In the genomic region with DNA sequence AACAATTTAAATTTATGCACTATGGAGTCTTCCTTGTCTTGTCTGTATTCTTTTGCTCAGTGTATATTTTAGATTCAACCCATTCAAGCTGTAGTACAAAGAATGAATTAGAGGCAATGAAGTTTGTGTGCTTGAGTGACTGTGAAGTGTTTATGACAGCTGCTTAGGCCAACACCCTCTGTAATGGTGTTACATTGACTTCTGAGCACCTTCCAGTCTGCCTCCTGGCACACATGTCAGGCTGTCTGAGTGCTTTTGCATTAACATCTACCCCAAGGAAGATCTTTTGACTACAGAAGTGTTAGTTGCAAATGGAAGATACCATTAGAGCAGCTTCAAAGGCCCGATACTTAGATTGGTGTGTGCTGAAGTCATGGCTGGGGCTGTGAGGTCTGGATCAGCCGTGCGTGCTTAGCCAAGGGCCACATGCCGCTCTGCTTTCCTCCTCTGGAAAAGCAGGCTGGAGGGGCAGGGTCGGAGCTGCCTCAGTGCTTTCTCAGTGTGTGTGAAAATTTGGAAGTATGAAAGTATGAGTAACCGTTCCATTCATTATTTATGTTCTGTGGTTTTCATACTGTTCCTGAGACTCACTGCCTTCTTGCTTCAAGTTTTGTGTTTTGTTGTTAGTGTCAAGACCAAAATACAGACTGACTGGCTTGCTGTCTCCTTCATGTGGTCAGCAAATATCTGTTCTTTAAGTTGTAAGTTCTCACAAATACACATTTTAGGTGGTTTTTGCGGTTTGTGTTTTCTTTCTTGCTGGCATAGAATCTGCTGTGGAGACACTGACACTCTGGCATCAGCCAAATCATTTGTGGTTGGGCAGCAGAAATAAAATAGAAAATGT, we compare ENCODE assay signal across 24 mouse cellular contexts. TPM values are rescaled to one million over a fixed set of nuclear protein-coding genes. Genes with fewer than 3 reads are reported as not detected.
A peak's percentile ranks its signal among the peaks of the same experiment; 100 is the strongest.
DNase-seq lines count a peak whose midpoint lies in the region; ATAC-seq and TF ChIP-seq lines count a peak whose summit lies in the region.
"Had no signal": no experiment of that assay in that cellular context is flagged by ENCODE, and none has a peak within 500 bp of the region (broad histone marks: within the 10 kb centered on the region; RNA-seq: fewer than 3 reads in every experiment).

No protein-coding gene starts in this region.

- H3K36me3 ChIP-seq in lung, embryonic 15.5 days: no peaks in the 10 kb centered on the region
- H3K36me3 ChIP-seq: embryonic facial prominence, embryonic 13.5 days; limb, embryonic 15.5 days; liver, embryonic 15.5 days; neural tube, embryonic 15.5 days had no signal

- H3K4me3 ChIP-seq in lung, embryonic 15.5 days: no peak overlapping the region
- H3K4me3 ChIP-seq in lung, adult 2 months (replicated peaks; ENCODE audit: extremely low read depth, low read depth, low read length): no peak overlapping the region
- H3K4me3 ChIP-seq: embryonic facial prominence, embryonic 13.5 days; forebrain, embryonic 13.5 days; layer of hippocampus, adult 2 months; limb, embryonic 15.5 days; liver, embryonic 15.5 days; megakaryocyte, embryonic 14.5 days; neural tube, embryonic 15.5 days had no signal

- no peaks in the 10 kb centered on the region for H3K9me3 ChIP-seq in lung, embryonic 15.5 days
- H3K9me3 ChIP-seq: embryonic facial prominence, embryonic 13.5 days; forebrain, embryonic 13.5 days; G1E; limb, embryonic 15.5 days; liver, embryonic 15.5 days; megakaryocyte, embryonic 14.5 days; neural tube, embryonic 15.5 days had no signal

- TF ChIP-seq POLR2A in lung, adult 2 months (IDR thresholded peaks at IDR 0.05; ENCODE audit: borderline replicate concordance, extremely low read depth, low read depth, low read length): no peak

- peaks cover 19% of the 10 kb centered on the region; the same call in 1 of the 2 replicates for H3K4me1 ChIP-seq in lung, embryonic 15.5 days
- H3K4me1 ChIP-seq in lung, adult 2 months (ENCODE audit: control insufficient read depth, insufficient read depth, low read length): peaks cover 7% of the 10 kb centered on the region; the same call in 1 of the 2 replicates
- H3K4me1 ChIP-seq: forebrain, embryonic 13.5 days; liver, embryonic 15.5 days had no signal

- TF ChIP-seq CTCF in lung, adult 2 months (IDR thresholded peaks at IDR 0.05; ENCODE audit: insufficient read depth, low read length): no peak

- H3K4me2 ChIP-seq in lung, embryonic 15.5 days: no peak overlapping the region
- H3K4me2 ChIP-seq: embryonic facial prominence, embryonic 13.5 days; forebrain, embryonic 13.5 days; limb, embryonic 15.5 days; liver, embryonic 15.5 days; neural tube, embryonic 15.5 days had no signal

- H3K27ac ChIP-seq in lung, embryonic 15.5 days: peak overlapping the region; percentile 70
- H3K27ac ChIP-seq: embryonic facial prominence, embryonic 13.5 days; forebrain, embryonic 13.5 days; layer of hippocampus, adult 2 months; limb, embryonic 15.5 days; liver, embryonic 15.5 days; neural tube, embryonic 15.5 days; stomach, postnatal 0 days had no signal

- no peak for DNase-seq in lung, adult 2 months
- DNase-seq in NIH3T3 (ENCODE audit: low read depth): peak; percentile 46
- DNase-seq in fibroblast of lung, adult 2 months (ENCODE audit: low read depth): peak; percentile 50
- no peak for DNase-seq in frontal cortex, postnatal 25 days (ENCODE audit: low spot score in 2 of 2)
- no peak for DNase-seq in kidney, adult 11 months
- DNase-seq: cerebellum, adult 9-10 months; gastrocnemius, postnatal 10 days; heart, adult 18-20 months; kidney, adult 2 months; kidney, postnatal 14 days; layer of hippocampus, postnatal 36 days; midbrain, embryonic 14.5 days; right cerebral cortex, postnatal 4 days had no signal

- peak; percentile 75; the same call in 1 of the 2 replicates for ATAC-seq in lung, embryonic 15.5 days (ENCODE audit: borderline replicate concordance, extremely low read depth, low FRiP score, low TSS enrichment)
- ATAC-seq in monocyte, adult 5-6 weeks (replicated peaks; ENCODE audit: insufficient number of reproducible peaks, low FRiP score, low TSS enrichment, poor library complexity, severe bottlenecking): no peak
- ATAC-seq: forebrain, embryonic 13.5 days had no signal

- no peaks in the 10 kb centered on the region for H3K27me3 ChIP-seq in lung, embryonic 15.5 days
- H3K27me3 ChIP-seq: embryonic facial prominence, embryonic 13.5 days; forebrain, embryonic 13.5 days; limb, embryonic 15.5 days; liver, embryonic 15.5 days; megakaryocyte, embryonic 14.5 days; neural tube, embryonic 15.5 days had no signal

- WGBS in lung, embryonic 15.5 days: 39% methylated on average over 7 of the region's 7 CpGs
- 67% methylated on average over 7 of the region's 7 CpGs for WGBS in lung, adult 2 months

- no peak overlapping the region for H3K9ac ChIP-seq in lung, embryonic 15.5 days
- H3K9ac ChIP-seq: embryonic facial prominence, embryonic 13.5 days; forebrain, embryonic 13.5 days; limb, embryonic 15.5 days; liver, embryonic 15.5 days; neural tube, embryonic 15.5 days had no signal

RNA-seq across cellular contexts. Expression of a gene that starts 31.2 kb away (rescaled TPM):
- 30.8 and 32.5 TPM in 2 replicates for polyA plus RNA-seq in lung, embryonic 15.5 days (2015; fragmentation: Nextera tagmentation; extraction: Ambion mirVana)
- 54.9 and 55.7 TPM in 2 replicates for polyA plus RNA-seq in lung, adult 2 months (2012; rRNA removed)
- total RNA-seq in monocyte, adult 5-6 weeks (2017): 19.2 to 32.8 TPM (median 29.5 TPM) in 3 replicates

Comparison
In these comparisons a context has a peak if more than half of its experiments do, and no peak if none do; other contexts are left out.
1. DNase-seq: peak in NIH3T3 (single experiment) and fibroblast of lung, adult 2 months (single experiment); none in lung, adult 2 months (single experiment), frontal cortex, postnatal 25 days (0 of 2) and kidney, adult 11 months (single experiment).